Mouse (Mus musculus): ENCODE data around the gene Lmo2. TPM values are rescaled to one million over a fixed set of nuclear protein-coding genes. Genes with fewer than 3 reads are reported as not detected.

The Lmo2 gene
- total RNA-seq (2014; rRNA removed; ENCODE audit: low replicate concordance) (5.7 and 11.9 TPM in 2 replicates), polyA plus RNA-seq (2015; fragmentation: Nextera tagmentation; extraction: Ambion mirVana) (12.3 and 13.4 TPM in 2 replicates)

DNA sequence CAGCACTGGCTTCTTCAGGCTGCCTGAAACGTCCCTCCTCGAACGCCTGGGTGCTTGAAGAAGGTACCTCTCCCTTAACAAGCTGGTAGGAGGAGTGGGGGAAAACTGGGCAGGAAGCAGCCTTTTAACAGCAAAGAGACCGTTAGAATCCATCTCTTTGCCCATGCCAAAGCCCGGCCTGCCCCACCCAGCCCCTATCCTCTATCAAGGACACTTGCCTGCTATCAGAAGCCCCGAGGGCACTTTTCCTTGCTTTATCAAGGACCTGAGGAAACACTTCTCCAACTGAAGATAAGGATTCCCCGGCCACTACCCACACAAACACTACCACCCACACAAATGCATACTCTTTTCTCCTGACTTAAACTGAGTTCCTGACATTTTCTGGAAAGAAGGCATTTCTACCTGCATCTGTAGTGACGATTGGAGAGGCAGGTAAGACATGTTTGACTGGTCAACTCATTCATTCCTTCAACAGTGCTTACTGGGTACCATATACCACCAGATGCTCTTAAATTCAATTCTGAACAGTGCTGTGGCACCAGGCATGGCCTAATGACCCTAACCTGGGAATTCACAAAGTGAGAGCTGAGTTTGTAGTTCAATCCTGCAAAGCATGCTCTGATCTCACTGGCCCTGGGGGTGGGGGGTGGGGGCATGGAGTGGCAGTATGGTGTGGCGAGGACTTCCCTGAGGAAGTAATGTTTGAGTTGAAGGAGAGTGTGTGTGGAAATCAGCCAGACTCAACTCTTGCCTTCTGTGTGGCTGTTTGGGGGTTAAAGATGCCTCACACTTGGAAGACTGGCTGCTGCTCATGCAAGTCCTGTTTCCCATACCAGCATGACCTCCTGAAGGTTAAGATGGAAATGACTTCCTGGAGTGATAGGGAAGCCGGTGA is at the start of gene Lmo2:
TSS of gene Lmo2 (plus strand) at position 338 of the 898 bp plus-strand sequence.
- ATAC-seq (ENCODE audit: insufficient read depth, low read depth) (no peak), DNase-seq (ENCODE audit: low spot score) (no peak)
- Histone ChIP-seq H3K36me3 (replicated peaks; ENCODE audit: control insufficient read depth, insufficient read depth, low read length) (no peaks in the 10 kb centered on the region), H3K4me2 (ENCODE audit: low read depth, low read length) (no peak within 1 kb of the TSS), H3K27me3 (ENCODE audit: control insufficient read depth, insufficient read depth, low read length) (no peaks in the 10 kb centered on the region), H3K9me3 (replicated peaks; ENCODE audit: control insufficient read depth, low read length) (no peaks in the 10 kb centered on the region), H3K4me1 (ENCODE audit: control insufficient read depth, insufficient read depth) (no peaks in the 10 kb centered on the region), H3K4me3 (ENCODE audit: low read depth, low read length) (no peak within 1 kb of the TSS), H3K9ac (replicated peaks; ENCODE audit: low read depth, low read length) (no peak within 1 kb of the TSS), H3K27ac (ENCODE audit: low read depth) (no peak within 1 kb of the TSS)
- no peak for TF ChIP-seq EP300 (IDR thresholded peaks at IDR 0.05; ENCODE audit: low read depth)
- no peak for TF ChIP-seq CTCF (IDR thresholded peaks at IDR 0.05; ENCODE audit: low read depth)
- WGBS = 28% methylated on average over 10 of the region's 10 CpGs

DNA sequence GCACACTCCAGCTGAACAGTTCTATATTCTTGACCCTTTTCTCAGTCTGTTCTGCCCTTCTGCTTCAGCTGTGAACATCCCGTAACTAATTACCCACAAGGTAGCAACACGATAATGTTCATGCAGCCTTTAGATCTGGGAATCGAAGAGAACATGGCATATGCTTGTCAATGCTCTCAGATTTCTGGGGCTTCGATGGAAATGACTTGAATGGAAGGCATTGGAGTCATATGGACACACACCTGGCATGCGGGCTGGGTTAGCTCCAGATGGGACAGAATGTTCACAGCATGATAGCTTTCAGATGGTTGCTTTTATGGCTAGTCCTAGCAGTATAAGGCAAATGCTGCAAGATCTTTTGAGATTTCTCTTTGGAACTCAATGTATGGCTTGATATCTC is 47.2 kb upstream of the Lmo2 start:
- Histone ChIP-seq H3K4me3 (ENCODE audit: low read depth, low read length) (no peak overlapping the region), H3K4me2 (ENCODE audit: low read depth, low read length) (no peak overlapping the region), H3K36me3 (replicated peaks; ENCODE audit: control insufficient read depth, insufficient read depth, low read length) (no peaks in the 10 kb centered on the region), H3K9me3 (replicated peaks; ENCODE audit: control insufficient read depth, low read length) (no peaks in the 10 kb centered on the region), H3K27ac (ENCODE audit: low read depth) (no peak overlapping the region), H3K27me3 (ENCODE audit: control insufficient read depth, insufficient read depth, low read length) (peaks cover 3% of the 10 kb centered on the region; the same call in 1 of the 2 replicates), H3K4me1 (ENCODE audit: control insufficient read depth, insufficient read depth) (no peaks in the 10 kb centered on the region), H3K9ac (replicated peaks; ENCODE audit: low read depth, low read length) (no peak overlapping the region)
- DNase-seq (ENCODE audit: low spot score) = no peak
- 85% methylated on average over 5 of the region's 5 CpGs for WGBS
- TF ChIP-seq CTCF (IDR thresholded peaks at IDR 0.05; ENCODE audit: low read depth) (no peak), EP300 (IDR thresholded peaks at IDR 0.05; ENCODE audit: low read depth) (no peak)
- no peak for ATAC-seq (ENCODE audit: insufficient read depth, low read depth)

DNA sequence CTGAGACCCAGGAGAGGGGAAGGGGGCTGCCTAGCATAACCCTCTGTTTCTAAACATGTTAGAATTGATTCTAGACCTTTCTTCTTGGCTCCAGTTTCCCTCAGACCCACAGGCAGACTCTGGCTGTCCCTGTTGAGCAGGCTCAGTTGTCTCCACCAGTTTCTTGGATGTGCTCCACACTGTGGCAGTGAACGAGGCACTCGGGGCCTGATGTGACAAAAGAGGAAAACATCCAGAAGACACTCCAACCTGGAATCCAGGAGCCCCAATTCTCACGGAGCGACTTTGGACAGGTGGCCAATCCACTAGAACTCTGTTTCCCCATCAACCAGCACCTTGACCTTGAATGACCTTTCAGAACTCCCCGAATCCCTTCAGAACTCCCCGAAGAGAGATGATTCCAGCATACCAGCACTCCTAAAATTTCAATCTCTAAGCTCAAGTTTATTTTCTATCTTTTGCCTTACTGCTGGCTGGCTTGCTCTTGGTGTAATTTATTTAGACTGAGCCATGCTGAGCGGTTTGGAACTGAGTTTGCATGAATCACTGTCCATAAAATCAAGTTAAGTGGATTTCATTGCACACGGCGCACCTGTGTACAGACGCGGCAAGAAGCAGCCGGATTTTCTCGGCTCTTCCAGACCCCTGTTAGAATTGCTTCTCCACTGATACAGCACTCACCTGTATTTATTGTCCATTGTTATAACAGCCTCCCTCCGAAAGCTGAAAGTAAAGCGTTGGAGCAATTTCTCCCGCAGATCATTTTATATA is 45.1 kb upstream of the Lmo2 start:
- Histone ChIP-seq H3K9ac (replicated peaks; ENCODE audit: low read depth, low read length) (no peak overlapping the region), H3K27ac (ENCODE audit: low read depth) (no peak overlapping the region), H3K27me3 (ENCODE audit: control insufficient read depth, insufficient read depth, low read length) (no peaks in the 10 kb centered on the region), H3K36me3 (replicated peaks; ENCODE audit: control insufficient read depth, insufficient read depth, low read length) (no peaks in the 10 kb centered on the region), H3K9me3 (replicated peaks; ENCODE audit: control insufficient read depth, low read length) (no peaks in the 10 kb centered on the region), H3K4me3 (ENCODE audit: low read depth, low read length) (no peak overlapping the region), H3K4me2 (ENCODE audit: low read depth, low read length) (no peak overlapping the region), H3K4me1 (ENCODE audit: control insufficient read depth, insufficient read depth) (no peaks in the 10 kb centered on the region)
- ATAC-seq (ENCODE audit: insufficient read depth, low read depth) (no peak), DNase-seq (ENCODE audit: low spot score) (no peak)
- TF ChIP-seq EP300 (IDR thresholded peaks at IDR 0.05; ENCODE audit: low read depth) = no peak
- TF ChIP-seq CTCF (IDR thresholded peaks at IDR 0.05; ENCODE audit: low read depth) = no peak
- 85% methylated on average over 16 of the region's 16 CpGs for WGBS

DNA sequence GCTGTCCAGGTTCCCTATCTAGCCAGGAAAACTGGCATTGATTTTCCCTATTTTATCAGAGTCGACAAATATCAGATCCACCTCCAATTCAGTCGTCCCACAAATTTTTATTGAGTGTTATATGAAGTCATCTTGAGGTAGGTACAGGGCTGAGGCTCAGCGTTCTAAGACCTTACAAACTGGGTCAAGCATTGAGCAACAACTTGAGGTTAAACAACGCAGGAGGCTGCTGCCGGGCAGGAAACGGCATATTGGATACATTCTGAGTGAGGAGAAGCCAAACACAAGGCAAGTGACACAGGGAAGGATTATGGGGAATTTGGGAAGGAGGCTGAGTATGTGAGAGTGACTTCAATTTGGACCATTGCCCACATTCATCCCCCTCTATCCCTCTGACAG is 44.5 kb upstream of the Lmo2 start:
- no peaks in the 10 kb centered on the region for H3K27me3 ChIP-seq (ENCODE audit: control insufficient read depth, insufficient read depth, low read length)
- WGBS = 72% methylated on average over 6 of the region's 6 CpGs
- H3K4me2 ChIP-seq (ENCODE audit: low read depth, low read length) = no peak overlapping the region
- H3K4me1 ChIP-seq (ENCODE audit: control insufficient read depth, insufficient read depth) = no peaks in the 10 kb centered on the region
- no peak overlapping the region for H3K27ac ChIP-seq (ENCODE audit: low read depth)
- no peak overlapping the region for H3K9ac ChIP-seq (replicated peaks; ENCODE audit: low read depth, low read length)
- H3K4me3 ChIP-seq (ENCODE audit: low read depth, low read length) = no peak overlapping the region
- TF ChIP-seq EP300 (IDR thresholded peaks at IDR 0.05; ENCODE audit: low read depth) (no peak), CTCF (IDR thresholded peaks at IDR 0.05; ENCODE audit: low read depth) (no peak)
- DNase-seq (ENCODE audit: low spot score) (no peak), ATAC-seq (ENCODE audit: insufficient read depth, low read depth) (no peak)
- no peaks in the 10 kb centered on the region for H3K36me3 ChIP-seq (replicated peaks; ENCODE audit: control insufficient read depth, insufficient read depth, low read length)
- no peaks in the 10 kb centered on the region for H3K9me3 ChIP-seq (replicated peaks; ENCODE audit: control insufficient read depth, low read length)

DNA sequence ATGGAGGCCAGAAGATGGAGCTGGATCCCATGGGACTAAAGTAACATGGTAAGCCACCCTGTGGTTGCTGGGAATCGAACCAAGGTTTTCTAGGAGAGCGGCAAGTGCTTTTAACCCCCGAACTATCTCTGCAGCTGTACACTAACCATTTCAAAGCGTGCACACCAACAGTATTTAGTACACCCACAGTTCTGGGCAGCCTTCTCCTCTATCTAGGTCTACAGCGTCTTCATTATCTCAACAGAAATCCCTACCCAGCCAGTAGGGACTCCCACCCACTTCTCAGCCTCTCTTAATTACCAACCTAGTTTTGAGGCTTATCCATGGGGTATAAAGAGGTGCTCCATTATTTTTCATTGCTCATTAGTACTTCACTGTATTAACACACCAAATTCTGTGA is 41.7 kb upstream of the Lmo2 start:
- Histone ChIP-seq H3K27ac (ENCODE audit: low read depth) (no peak overlapping the region), H3K9me3 (replicated peaks; ENCODE audit: control insufficient read depth, low read length) (no peaks in the 10 kb centered on the region), H3K36me3 (replicated peaks; ENCODE audit: control insufficient read depth, insufficient read depth, low read length) (no peaks in the 10 kb centered on the region), H3K27me3 (ENCODE audit: control insufficient read depth, insufficient read depth, low read length) (no peaks in the 10 kb centered on the region), H3K4me1 (ENCODE audit: control insufficient read depth, insufficient read depth) (no peaks in the 10 kb centered on the region), H3K9ac (replicated peaks; ENCODE audit: low read depth, low read length) (no peak overlapping the region), H3K4me3 (ENCODE audit: low read depth, low read length) (no peak overlapping the region), H3K4me2 (ENCODE audit: low read depth, low read length) (no peak overlapping the region)
- ATAC-seq (ENCODE audit: insufficient read depth, low read depth) = no peak
- no peak for DNase-seq (ENCODE audit: low spot score)
- 95% methylated on average over 5 of the region's 5 CpGs for WGBS
- no peak for TF ChIP-seq EP300 (IDR thresholded peaks at IDR 0.05; ENCODE audit: low read depth)
- no peak for TF ChIP-seq CTCF (IDR thresholded peaks at IDR 0.05; ENCODE audit: low read depth)
